Mouse (Mus musculus): ENCODE results near the gene Olfr1493-ps1. TPM values are rescaled to one million over a fixed set of nuclear protein-coding genes. Genes with fewer than 3 reads are reported as not detected.

Olfr1493-ps1 gene
- total RNA-seq (2021): not detected

- intact Hi-C loops (cut with DNase I): no loop called here
Observed at GRCm38 (mm10) chr19:13722978-13723377, at the start of gene Olfr1493-ps1. Gene Olfr1493-ps1, plus strand, starts transcription at chr19:13723278.

GRCm38 (mm10) chr19:13696968-13697367, 26.1 kb upstream of the Olfr1493-ps1 start, which contains the start of gene Olfr1491:
Gene Olfr1491, plus strand, starts transcription at chr19:13697268.
- no peak for DNase-seq
- intact Hi-C loops (cut with DNase I): no loop called here

More at GRCm38 (mm10) chr19:13722978-13723377, at the start of gene Olfr1493-ps1:
- no peak for DNase-seq

GRCm38 (mm10) chr19:13739428-13739827, 16.4 kb downstream of the Olfr1493-ps1 start, which contains the start of gene Olfr1494:
Gene Olfr1494, plus strand, starts transcription at chr19:13739728.
- intact Hi-C loops (cut with DNase I): no loop called here
- DNase-seq: no peak

GRCm38 (mm10) chr19:13749366-13749765, 26.3 kb downstream of the Olfr1493-ps1 start:
- intact Hi-C loops (cut with DNase I): no loop called here
- no peak for DNase-seq

GRCm38 (mm10) chr19:13764306-13764705, 41.2 kb downstream of the Olfr1493-ps1 start, which contains the start of gene Olfr1495:
Gene Olfr1495, plus strand, starts transcription at chr19:13764606.
- intact Hi-C loops (cut with DNase I): no loop called here
- DNase-seq: no peak

GRCm38 (mm10) chr19:13768565-13769276, 45.6 kb downstream of the Olfr1493-ps1 start:
- no peak for DNase-seq

GRCm38 (mm10) chr19:13777578-13777977, 54.5 kb downstream of the Olfr1493-ps1 start, which contains the start of gene Olfr1496:
Gene Olfr1496, plus strand, starts transcription at chr19:13777878.
- DNase-seq: no peak
- intact Hi-C loops (cut with DNase I): no loop called here

More at GRCm38 (mm10) chr19:13768565-13769276, 45.6 kb downstream of the Olfr1493-ps1 start:
- intact Hi-C loops (cut with DNase I): no loop called here

Other genes starting within 250 kb of the Olfr1493-ps1 start
- not detected for gene Olfr1475, start 243.1 kb upstream of the Olfr1493-ps1 start, total RNA-seq (2021)
- not detected for gene Olfr1477, start 222.7 kb upstream of the Olfr1493-ps1 start, total RNA-seq (2021)
- gene Olfr1480, start 195.4 kb upstream of the Olfr1493-ps1 start, total RNA-seq (2021): not detected
- not detected for gene Olfr1484, start 139.8 kb upstream of the Olfr1493-ps1 start, total RNA-seq (2021)
- gene Olfr1487, start 105.9 kb upstream of the Olfr1493-ps1 start, total RNA-seq (2021): not detected
- not detected for gene Olfr1489, start 91.7 kb upstream of the Olfr1493-ps1 start, total RNA-seq (2021)
- not detected for gene Olfr1490, start 72.2 kb upstream of the Olfr1493-ps1 start, total RNA-seq (2021)
- not detected for gene Olfr1491, start 26.0 kb upstream of the Olfr1493-ps1 start, total RNA-seq (2021)
- gene Olfr1494, start 16.4 kb downstream of the Olfr1493-ps1 start, total RNA-seq (2021): not detected
- not detected for gene Olfr1495, start 41.3 kb downstream of the Olfr1493-ps1 start, total RNA-seq (2021)
- not detected for gene Olfr1496, start 54.6 kb downstream of the Olfr1493-ps1 start, total RNA-seq (2021)
- not detected for gene Olfr1497, start 74.9 kb downstream of the Olfr1493-ps1 start, total RNA-seq (2021)
- not detected for gene Olfr1499, start 96.2 kb downstream of the Olfr1493-ps1 start, total RNA-seq (2021)
- not detected for gene Olfr1500, start 107.2 kb downstream of the Olfr1493-ps1 start, total RNA-seq (2021)
- gene Olfr1501, start 127.4 kb downstream of the Olfr1493-ps1 start, total RNA-seq (2021): not detected
- gene Olfr1502, start 138.5 kb downstream of the Olfr1493-ps1 start, total RNA-seq (2021): not detected
- not detected for gene Olfr1504, start 174.7 kb downstream of the Olfr1493-ps1 start, total RNA-seq (2021)
- gene Olfr1505, start 190.3 kb downstream of the Olfr1493-ps1 start, total RNA-seq (2021): not detected